Mouse (Mus musculus) heart, adult 9 months (tissue): ENCODE data around the gene Sel1l.

ENCODE experiments used
- DNase-seq, 2 experiments: peaks; one replicate each; pipeline ENCODE4 v3.0.0; 2022; ENCODE audit warnings: low spot score in 2 of 2

The Sel1l gene

DNA sequence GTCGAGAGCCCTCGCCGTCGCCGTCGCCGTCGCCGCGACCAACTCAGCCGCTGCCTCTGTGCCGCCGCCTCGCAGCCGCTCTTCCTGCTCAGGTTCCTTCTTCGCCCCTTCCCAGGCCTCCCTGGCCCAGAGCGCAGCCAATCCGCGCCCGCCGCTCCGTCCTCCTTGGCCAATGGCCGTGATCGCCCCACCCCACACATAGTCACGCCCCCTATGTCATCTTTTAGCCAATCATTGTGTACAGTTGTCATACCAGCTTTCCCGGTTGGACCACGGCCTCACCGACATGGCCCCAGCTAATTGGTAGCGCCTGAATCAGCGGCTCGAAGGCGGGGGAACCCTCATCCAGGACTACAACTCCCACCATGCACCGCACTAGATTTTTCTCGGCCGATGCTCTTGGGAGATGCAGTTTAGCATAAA is at the start of gene Sel1l:
Gene Sel1l (minus strand): TSS at position 113 of the 423 bp plus-strand sequence.
- peak; percentile 99 for DNase-seq

GRCm38 (mm10) chr12:91892622-91893560 is 43.9 kb upstream of the Sel1l start:
- DNase-seq = no peak

GRCm38 (mm10) chr12:91880431-91880830 is 31.5 kb upstream of the Sel1l start:
- no peak for DNase-seq

GRCm38 (mm10) chr12:91878912-91879250 is 29.9 kb upstream of the Sel1l start:
- no peak for DNase-seq

- no peak for DNase-seq
These were observed 29.3 kb upstream of the Sel1l start for GRCm38 (mm10) chr12:91878056-91878911.

DNA sequence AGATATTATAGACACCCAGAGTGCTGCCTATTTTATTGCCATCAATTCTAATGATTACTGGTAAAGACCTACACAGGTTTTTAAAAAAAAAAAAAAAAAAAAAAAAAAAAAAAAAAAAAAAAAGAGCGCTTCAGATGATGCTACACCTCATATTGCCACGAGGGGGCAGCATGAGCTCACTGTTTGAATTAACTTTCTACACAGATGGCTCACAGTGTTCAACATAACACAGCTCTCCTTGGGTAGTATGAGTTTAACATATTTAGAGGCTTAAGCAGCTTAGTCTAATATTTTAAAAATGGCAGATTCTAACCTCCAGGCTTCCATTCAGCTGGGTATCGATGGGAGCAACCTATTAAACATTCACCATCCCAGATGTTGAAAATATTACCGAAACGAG is 28.7 kb upstream of the Sel1l start:
- no peak for DNase-seq

- no peak for DNase-seq
These were observed 21.7 kb upstream of the Sel1l start for GRCm38 (mm10) chr12:91870671-91871070.

- no peak for DNase-seq
These were observed 20.4 kb upstream of the Sel1l start for GRCm38 (mm10) chr12:91869352-91869751.

DNA sequence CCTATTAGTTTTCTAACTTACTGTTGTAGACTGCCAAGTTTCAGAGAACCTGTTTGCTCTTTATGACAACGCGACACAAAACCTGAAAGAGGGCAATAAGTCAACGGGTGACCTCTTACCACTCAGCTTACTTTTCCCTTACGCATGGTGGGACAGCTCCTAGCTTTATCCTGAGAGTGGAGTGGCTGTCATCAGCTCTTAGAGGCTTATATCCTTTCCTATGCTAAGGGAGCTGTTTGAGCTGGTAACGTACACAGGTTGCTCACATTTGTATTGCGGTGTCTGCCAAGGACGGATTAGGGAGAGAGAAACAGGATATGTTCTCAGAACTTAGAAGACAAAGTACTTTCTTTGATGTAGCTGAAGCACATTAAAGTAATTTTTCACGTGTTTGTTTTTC is 5.4 kb upstream of the Sel1l start:
- DNase-seq = no peak

GRCm38 (mm10) chr12:91848394-91849044 is 438 bp downstream of the Sel1l start:
- no peak for DNase-seq

DNA sequence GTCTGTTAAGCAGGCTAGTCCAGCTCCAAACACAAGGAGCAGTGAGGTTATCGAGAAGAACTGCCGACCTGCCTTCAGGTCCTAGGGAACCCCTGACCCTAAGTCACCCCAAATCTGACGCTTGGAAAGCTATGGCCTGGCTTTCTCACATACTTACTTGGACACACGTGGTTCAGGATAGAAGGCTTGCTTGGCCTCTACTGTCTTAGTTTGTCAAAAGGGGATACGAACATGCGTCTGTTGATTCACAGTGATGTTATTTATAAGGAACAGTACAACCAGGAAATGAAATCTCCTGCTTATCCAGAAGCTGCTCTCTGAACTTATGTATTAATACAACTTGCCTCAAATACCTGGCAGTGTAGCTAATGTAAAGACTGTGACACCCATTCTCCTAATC is 2.9 kb downstream of the Sel1l start:
- DNase-seq = no peak

GRCm38 (mm10) chr12:91845393-91845792 is 3.6 kb downstream of the Sel1l start:
- DNase-seq = no peak

DNA sequence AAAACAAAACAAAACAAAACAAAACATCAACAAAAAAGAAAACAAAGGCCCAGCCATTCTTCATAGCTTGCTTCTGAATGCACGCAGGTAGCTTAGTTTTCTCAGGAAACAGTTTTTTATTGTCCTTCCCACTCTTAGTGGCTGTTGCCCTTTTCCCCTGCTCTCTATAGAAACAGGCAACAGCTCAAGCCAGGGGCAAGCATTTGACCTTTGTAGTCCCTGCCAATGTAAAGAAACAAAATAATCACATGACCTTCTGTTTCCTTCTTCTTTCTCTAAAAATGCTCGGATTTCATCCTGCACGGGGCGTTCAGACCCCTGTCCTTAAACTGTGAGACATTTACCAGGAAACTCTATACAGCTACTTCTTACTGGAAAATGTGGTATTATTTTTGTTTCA is 4.4 kb downstream of the Sel1l start:
- DNase-seq = no peak

- DNase-seq = no peak
These were observed 5.1 kb downstream of the Sel1l start for GRCm38 (mm10) chr12:91843888-91844287.

DNA sequence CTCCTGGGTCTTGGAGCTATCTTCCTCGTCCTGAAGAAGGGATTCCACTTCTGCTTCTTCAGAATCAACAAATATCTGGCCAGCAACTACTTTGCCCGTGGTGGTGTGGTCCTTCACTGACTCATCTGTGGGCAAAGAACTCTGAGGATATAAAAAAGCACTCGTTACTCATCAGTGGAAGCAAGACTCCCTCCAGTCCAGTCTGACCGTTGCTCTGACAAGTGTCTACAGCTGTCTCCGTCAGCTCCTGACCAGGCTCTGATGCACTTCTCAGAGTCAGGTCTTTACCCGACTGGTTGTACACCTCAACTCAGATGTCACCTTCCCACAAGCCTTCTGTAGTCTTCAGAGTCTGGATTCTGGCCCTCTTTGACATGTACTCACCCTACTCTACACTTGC is 7.2 kb downstream of the Sel1l start:
- no peak for DNase-seq

DNA sequence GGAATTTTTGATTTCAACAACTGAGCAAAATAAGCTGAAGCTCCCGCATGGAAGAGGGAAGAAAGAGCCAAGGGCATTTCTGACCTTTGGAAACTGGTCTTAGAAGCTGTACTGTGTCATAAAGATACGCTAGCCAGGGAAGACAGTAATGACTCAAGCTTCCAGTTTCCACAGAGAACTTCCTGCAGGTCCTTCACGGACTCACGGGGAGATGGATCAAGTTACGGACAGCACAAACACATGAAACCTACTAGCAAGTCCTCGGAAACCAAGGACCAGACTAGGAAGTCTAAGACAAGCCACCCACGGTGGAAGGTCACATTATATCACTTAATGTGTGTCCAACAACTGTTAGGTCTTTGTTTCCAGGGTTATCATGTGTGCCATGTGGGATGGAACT is 10.7 kb downstream of the Sel1l start:
- DNase-seq = no peak

- DNase-seq = no peak
These were observed 11.4 kb downstream of the Sel1l start for GRCm38 (mm10) chr12:91837401-91838065.

DNA sequence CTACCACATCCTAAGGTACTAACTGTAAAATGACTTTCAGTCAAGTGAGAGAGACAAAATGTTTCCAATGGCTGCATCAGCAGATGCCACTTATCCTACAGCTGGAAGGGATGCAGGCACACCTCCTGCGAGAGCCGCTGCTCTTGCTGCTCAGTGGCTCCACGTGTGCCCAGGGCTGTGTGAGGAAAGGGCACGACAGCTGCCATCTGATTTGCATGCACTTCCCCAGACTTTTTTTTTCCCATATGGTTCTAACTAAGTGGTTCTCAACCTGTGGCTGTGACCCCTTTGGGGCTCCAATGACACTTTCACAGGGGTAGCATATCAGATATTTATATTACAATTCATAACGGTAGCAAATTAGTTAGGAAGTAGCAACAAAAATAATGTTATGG is 15.0 kb downstream of the Sel1l start:
- DNase-seq = no peak

- no peak for DNase-seq
These were observed 15.6 kb downstream of the Sel1l start for GRCm38 (mm10) chr12:91833237-91833938.

DNA sequence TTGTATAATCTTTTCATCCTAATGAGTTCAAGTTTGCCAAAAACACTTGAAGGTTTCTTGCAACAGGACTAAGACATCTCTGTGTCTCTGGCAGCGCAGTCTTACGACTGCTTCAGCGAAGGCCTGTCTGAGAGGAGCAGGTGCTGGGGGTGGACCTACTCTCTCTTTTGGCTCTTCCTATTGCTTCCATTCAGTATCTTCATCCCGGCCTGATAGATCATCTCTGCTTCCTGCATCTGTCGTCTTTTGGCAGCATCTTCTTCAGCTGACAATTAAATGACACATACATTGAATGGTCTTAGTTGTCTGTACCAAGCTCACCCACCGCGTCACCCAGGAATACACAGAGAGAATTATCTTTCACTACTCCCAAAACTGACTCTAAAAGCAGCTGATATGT is 17.5 kb downstream of the Sel1l start:
- DNase-seq = no peak

- DNase-seq = no peak
These were observed 28.5 kb downstream of the Sel1l start for GRCm38 (mm10) chr12:91820461-91820860.
